Mouse (Mus musculus): Measurements from ENCODE around the gene Akap11. TPM values are rescaled to one million over a fixed set of nuclear protein-coding genes. Genes with fewer than 3 reads are reported as not detected.
A peak's percentile ranks its signal among the peaks of the same experiment; 100 is the strongest.

The Akap11 gene
- polyA plus RNA-seq, 2 experiments: 5.4 to 8.2 TPM

DNA sequence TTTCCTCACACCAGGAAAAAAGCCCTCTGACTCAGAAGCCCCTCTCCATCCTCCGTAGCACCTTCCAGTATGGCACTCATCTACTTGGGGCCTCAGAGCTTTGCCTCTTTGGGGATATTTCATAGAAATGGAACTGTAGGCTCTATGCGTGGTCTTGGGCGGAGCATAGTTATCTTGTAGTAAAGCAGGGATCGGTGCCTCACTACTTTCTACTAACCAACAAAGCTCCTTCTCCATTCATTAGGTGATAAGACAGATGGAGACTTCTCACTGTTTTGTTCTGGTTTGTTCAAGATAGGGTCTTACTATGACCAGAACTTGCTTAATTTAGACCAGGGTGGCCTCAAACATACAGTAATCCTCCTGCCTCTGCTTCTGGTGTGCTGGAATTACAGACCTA is 39.9 kb downstream of the Akap11 start:
- TF ChIP-seq CTCF (IDR thresholded peaks at IDR 0.05; ENCODE audit: low read depth) (no peak), EP300 (IDR thresholded peaks at IDR 0.05; ENCODE audit: low read depth) (peak; percentile 60)
- WGBS (ENCODE audit: insufficient replicate concordance): 19% methylated on average over 4 of the region's 4 CpGs
- H3K4me3 ChIP-seq (ENCODE audit: insufficient read depth in 1 of 2, low read depth in 2 of 2, low read length in 2 of 2): no peak overlapping the region

DNA sequence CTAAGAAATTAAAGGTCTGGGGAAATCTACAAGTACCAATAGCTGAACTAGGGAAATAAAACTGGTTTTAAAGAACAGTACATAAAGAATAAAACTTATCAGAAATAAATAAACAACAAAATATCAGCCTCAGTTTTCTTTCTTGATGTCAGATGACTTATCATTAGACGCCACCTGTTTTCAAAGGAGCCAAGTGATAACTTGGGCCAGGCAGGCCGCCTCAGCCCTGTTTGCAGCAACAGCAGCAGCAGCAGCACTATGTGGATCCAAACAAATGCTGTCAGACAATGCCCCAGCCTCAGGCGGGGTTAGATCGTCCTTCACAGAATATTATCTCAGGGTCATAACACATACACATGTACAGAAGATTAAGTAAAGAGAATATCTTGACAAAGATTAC is 41.4 kb downstream of the Akap11 start:
- H3K4me1 ChIP-seq (replicated peaks; ENCODE audit: control insufficient read depth in 2 of 2, insufficient read depth in 2 of 2, low read length in 1 of 2): peaks cover 23 to 31% of the 10 kb centered on the region in 2 experiments
- no peak for TF ChIP-seq CTCF (IDR thresholded peaks at IDR 0.05; ENCODE audit: low read depth)
- TF ChIP-seq EP300 (IDR thresholded peaks at IDR 0.05; ENCODE audit: low read depth): peak; percentile 87
- WGBS (ENCODE audit: insufficient replicate concordance): 11% methylated on average over 4 of the region's 4 CpGs
- peak; percentile 86 for ATAC-seq (ENCODE audit: insufficient read depth)
- no peak overlapping the region for H3K4me3 ChIP-seq (ENCODE audit: insufficient read depth in 1 of 2, low read depth in 2 of 2, low read length in 2 of 2)
- H3K9ac ChIP-seq (replicated peaks): no peak overlapping the region; the same call in 1 of the 2 replicates
- no peaks in the 10 kb centered on the region for H3K27me3 ChIP-seq (ENCODE audit: control insufficient read depth, insufficient read depth, low read length)
- H3K36me3 ChIP-seq (replicated peaks; ENCODE audit: control insufficient read depth, insufficient read depth, low read depth): peaks cover 2% of the 10 kb centered on the region; the same call in 1 of the 2 replicates
- H3K9me3 ChIP-seq (ENCODE audit: control insufficient read depth, low read length): no peaks in the 10 kb centered on the region
- H3K27ac ChIP-seq: peak overlapping the region; percentile 85
- peak; percentile 60 to 74 (median 73) for DNase-seq (ENCODE audit: low read depth in 3 of 3, low spot score in 3 of 3)
- H3K4me2 ChIP-seq (ENCODE audit: low read depth): peak overlapping the region; percentile 56

More for the DNA sequence above, 39.9 kb downstream of the Akap11 start:
- peak; percentile 80 for ATAC-seq (ENCODE audit: insufficient read depth)
- peaks cover 23 to 31% of the 10 kb centered on the region in 2 experiments for H3K4me1 ChIP-seq (replicated peaks; ENCODE audit: control insufficient read depth in 2 of 2, insufficient read depth in 2 of 2, low read length in 1 of 2)
- DNase-seq (ENCODE audit: low read depth in 3 of 3, low spot score in 3 of 3): peak; percentile 36 to 50 (median 40)
- H3K9me3 ChIP-seq (ENCODE audit: control insufficient read depth, low read length): no peaks in the 10 kb centered on the region
- peak overlapping the region; percentile 85 for H3K27ac ChIP-seq
- peak overlapping the region; percentile 52 for H3K9ac ChIP-seq (replicated peaks)
- no peaks in the 10 kb centered on the region for H3K27me3 ChIP-seq (ENCODE audit: control insufficient read depth, insufficient read depth, low read length)
- H3K4me2 ChIP-seq (ENCODE audit: low read depth): peak overlapping the region; percentile 56
- peaks cover 6% of the 10 kb centered on the region; the same call in 1 of the 2 replicates for H3K36me3 ChIP-seq (replicated peaks; ENCODE audit: control insufficient read depth, insufficient read depth, low read depth)

DNA sequence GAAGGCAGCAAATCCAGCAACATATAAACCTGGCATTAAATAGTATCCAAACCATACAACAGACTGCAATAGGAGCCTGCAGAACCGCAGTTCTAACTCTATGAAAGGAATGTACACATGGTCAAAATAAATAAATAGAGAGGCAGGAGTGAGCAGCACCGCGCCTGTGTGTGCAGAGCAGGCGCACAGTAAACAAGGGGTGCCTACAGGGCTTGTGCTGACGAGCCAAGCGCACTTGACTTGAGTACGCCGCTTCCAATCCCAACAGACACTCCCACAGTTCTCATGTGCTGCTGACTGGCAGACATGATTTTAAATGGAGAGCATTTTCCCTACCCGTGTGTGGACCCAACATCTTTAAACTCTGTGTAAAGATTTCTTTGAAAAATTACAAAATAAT is 44.0 kb downstream of the Akap11 start:
- Histone ChIP-seq H3K36me3 (replicated peaks; ENCODE audit: control insufficient read depth, insufficient read depth, low read depth) (peaks cover 2% of the 10 kb centered on the region; the same call in 1 of the 2 replicates), H3K4me2 (ENCODE audit: low read depth) (no peak overlapping the region), H3K9ac (replicated peaks) (no peak overlapping the region), H3K27ac (no peak overlapping the region), H3K4me3 (ENCODE audit: insufficient read depth in 1 of 2, low read depth in 2 of 2, low read length in 2 of 2) (no peak overlapping the region), H3K9me3 (ENCODE audit: control insufficient read depth, low read length) (no peaks in the 10 kb centered on the region), H3K4me1 (replicated peaks; ENCODE audit: control insufficient read depth in 2 of 2, insufficient read depth in 2 of 2, low read length in 1 of 2) (peaks cover 20 to 22% of the 10 kb centered on the region in 2 experiments), H3K27me3 (ENCODE audit: control insufficient read depth, insufficient read depth, low read length) (no peaks in the 10 kb centered on the region)
- no peak for DNase-seq (ENCODE audit: low read depth in 3 of 3, low spot score in 3 of 3)
- ATAC-seq (ENCODE audit: insufficient read depth): no peak
- TF ChIP-seq CTCF (IDR thresholded peaks at IDR 0.05; ENCODE audit: low read depth) (no peak), EP300 (IDR thresholded peaks at IDR 0.05; ENCODE audit: low read depth) (no peak)
- 77% methylated on average over 9 of the region's 9 CpGs for WGBS (ENCODE audit: insufficient replicate concordance)

DNA sequence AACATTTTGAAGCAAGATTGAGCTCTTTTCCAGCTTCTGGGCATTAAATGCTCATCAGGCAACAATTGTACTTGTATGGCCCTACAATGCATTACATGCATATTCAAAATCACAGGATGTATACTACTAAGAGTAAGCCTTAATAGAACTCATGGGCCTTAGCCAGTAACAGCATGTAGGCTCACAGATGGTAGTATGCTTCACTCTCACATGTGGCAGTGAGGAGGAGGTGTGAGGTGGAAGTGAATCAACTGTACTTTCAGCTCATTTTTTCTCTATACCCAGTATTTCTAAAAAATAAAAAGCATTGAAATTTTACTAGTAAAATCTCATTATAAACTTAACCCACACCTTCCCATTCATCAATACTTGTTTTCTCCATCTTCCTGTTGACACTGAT is 45.2 kb downstream of the Akap11 start:
- H3K4me2 ChIP-seq (ENCODE audit: low read depth): no peak overlapping the region
- H3K27me3 ChIP-seq (ENCODE audit: control insufficient read depth, insufficient read depth, low read length): no peaks in the 10 kb centered on the region
- no peaks in the 10 kb centered on the region for H3K9me3 ChIP-seq (ENCODE audit: control insufficient read depth, low read length)
- TF ChIP-seq CTCF (IDR thresholded peaks at IDR 0.05; ENCODE audit: low read depth) (no peak), EP300 (IDR thresholded peaks at IDR 0.05; ENCODE audit: low read depth) (no peak)
- no peak overlapping the region for H3K4me3 ChIP-seq (ENCODE audit: insufficient read depth in 1 of 2, low read depth in 2 of 2, low read length in 2 of 2)
- H3K36me3 ChIP-seq (replicated peaks; ENCODE audit: control insufficient read depth, insufficient read depth, low read depth): peaks cover 2% of the 10 kb centered on the region; the same call in 1 of the 2 replicates
- H3K9ac ChIP-seq (replicated peaks): no peak overlapping the region
- H3K27ac ChIP-seq: no peak overlapping the region
- H3K4me1 ChIP-seq (replicated peaks; ENCODE audit: control insufficient read depth in 2 of 2, insufficient read depth in 2 of 2, low read length in 1 of 2): peaks cover 12 to 15% of the 10 kb centered on the region in 2 experiments
- no peak for DNase-seq (ENCODE audit: low read depth in 3 of 3, low spot score in 3 of 3)
- ATAC-seq (ENCODE audit: insufficient read depth): no peak

DNA sequence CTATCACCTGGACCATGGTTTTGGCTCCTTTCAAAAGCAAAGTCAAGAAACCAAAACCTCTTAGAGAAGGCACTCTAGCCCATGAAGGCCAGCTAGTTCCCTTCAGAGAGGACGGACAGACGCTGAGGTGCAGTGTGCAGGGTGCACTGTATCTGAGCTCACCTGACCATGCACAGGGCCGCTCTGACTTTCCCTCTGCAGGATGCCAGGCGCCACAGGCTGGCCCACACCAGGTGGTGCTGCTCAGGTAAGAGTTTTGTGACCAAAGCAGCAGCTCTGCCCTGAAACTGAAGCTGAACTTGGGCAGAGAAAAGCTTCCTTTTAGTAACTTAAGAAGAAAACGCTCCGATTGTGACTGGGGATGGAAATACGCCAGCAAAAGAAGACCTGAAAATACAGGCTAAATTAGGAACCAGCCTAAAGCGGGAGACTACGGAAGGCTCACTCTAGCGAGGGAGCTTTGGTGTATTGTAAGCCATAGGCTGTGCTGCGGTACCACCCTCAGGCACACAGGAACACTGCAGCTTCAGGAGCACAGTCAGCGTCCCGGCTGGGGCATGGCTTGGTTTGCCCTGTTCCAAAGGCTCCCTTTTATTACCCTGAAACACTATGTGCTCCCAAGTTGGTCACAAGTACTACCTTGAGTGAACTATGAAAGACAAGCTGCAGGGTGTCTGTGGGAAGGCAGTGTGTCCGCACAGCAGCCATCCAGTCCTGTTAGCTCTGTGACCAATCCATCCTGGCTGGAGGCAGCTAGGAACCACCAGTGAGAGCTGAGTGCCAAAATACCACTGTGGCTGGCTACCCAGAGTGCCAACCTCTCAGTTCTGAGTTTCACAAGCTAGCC is 54.0 kb downstream of the Akap11 start:
- Histone ChIP-seq H3K4me3 (ENCODE audit: insufficient read depth in 1 of 2, low read depth in 2 of 2, low read length in 2 of 2) (no peak overlapping the region), H3K9me3 (ENCODE audit: control insufficient read depth, low read length) (no peaks in the 10 kb centered on the region), H3K27ac (no peak overlapping the region), H3K27me3 (ENCODE audit: control insufficient read depth, insufficient read depth, low read length) (no peaks in the 10 kb centered on the region), H3K9ac (replicated peaks) (no peak overlapping the region), H3K4me2 (ENCODE audit: low read depth) (0 out of 2 replicates have a peak overlapping the region, but pooled peaks have one; percentile 8), H3K4me1 (replicated peaks; ENCODE audit: control insufficient read depth in 2 of 2, insufficient read depth in 2 of 2, low read length in 1 of 2) (no peaks in the 10 kb centered on the region), H3K36me3 (replicated peaks; ENCODE audit: control insufficient read depth, insufficient read depth, low read depth) (no peaks in the 10 kb centered on the region)
- TF ChIP-seq EP300 (IDR thresholded peaks at IDR 0.05; ENCODE audit: low read depth): no peak
- TF ChIP-seq CTCF (IDR thresholded peaks at IDR 0.05; ENCODE audit: low read depth): peak; percentile 76
- 25% methylated on average over 14 of the region's 14 CpGs for WGBS (ENCODE audit: insufficient replicate concordance)
- DNase-seq (ENCODE audit: low read depth in 3 of 3, low spot score in 3 of 3): no peak
- ATAC-seq (ENCODE audit: insufficient read depth): peak; percentile 53; the same call in 1 of the 2 replicates

Data from liver, embryonic 14.5 days (tissue).